In the genomic region with DNA sequence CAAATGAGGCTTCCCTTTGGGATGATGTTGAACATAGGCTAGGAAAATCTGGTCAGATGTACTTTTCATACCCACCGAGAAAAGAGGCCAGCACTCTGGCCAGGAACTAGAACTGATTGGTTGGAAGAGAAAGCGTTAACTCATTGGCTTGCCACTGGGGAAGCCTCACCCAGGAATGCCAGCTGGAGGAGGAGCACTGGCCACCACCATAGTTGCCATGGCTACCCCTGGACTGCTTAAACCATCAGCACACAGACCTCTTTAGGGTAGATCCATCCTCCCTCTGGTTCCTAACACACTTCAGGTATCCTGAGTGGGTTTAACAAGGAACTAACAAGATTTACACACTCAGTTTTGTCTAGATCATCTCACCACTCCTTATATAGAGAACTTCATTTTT, we compare ENCODE assay signal across 12 mouse cellular contexts.
"Had no signal": no experiment of that assay in that cellular context is flagged by ENCODE, and none has a peak within 500 bp of the region (broad histone marks: within the 10 kb centered on the region; RNA-seq: fewer than 3 reads in every experiment).

No protein-coding gene starts in this region.

- H3K27me3 ChIP-seq: liver, embryonic 15.5 days; megakaryocyte, embryonic 14.5 days; midbrain, embryonic 12.5 days had no signal

- H3K27ac ChIP-seq: limb, embryonic 10.5 days; liver, embryonic 15.5 days; macrophage; midbrain, embryonic 12.5 days; stomach, postnatal 0 days had no signal

- ATAC-seq: intestine, postnatal 0 days; midbrain, embryonic 16.5 days had no signal

- DNase-seq: kidney, adult 8-10 months; lung, adult 2 months; thymus, postnatal 4 days had no signal

- H3K36me3 ChIP-seq: liver, embryonic 15.5 days; midbrain, embryonic 12.5 days had no signal

- H3K4me2 ChIP-seq: liver, embryonic 11.5 days; liver, embryonic 15.5 days; midbrain, embryonic 12.5 days had no signal

- H3K4me3 ChIP-seq: limb, embryonic 10.5 days; liver, embryonic 15.5 days; megakaryocyte, embryonic 14.5 days; midbrain, embryonic 12.5 days had no signal

- H3K9me3 ChIP-seq: limb, embryonic 10.5 days; liver, embryonic 15.5 days; midbrain, embryonic 12.5 days had no signal

- H3K4me1 ChIP-seq: liver, embryonic 15.5 days; megakaryocyte, embryonic 14.5 days; midbrain, embryonic 12.5 days had no signal

- H3K9ac ChIP-seq: liver, embryonic 15.5 days; midbrain, embryonic 12.5 days had no signal
